Mouse (Mus musculus) thymus, adult 2 months (tissue): ENCODE data around the gene Calr. TPM values are rescaled to one million over a fixed set of nuclear protein-coding genes. Genes with fewer than 3 reads are reported as not detected.

Experiments
- DNase-seq: peaks from one replicate; pipeline ENCODE4 v3.0.0; 2021
- H3K27ac ChIP-seq: fragments of 200-500 bp; 2 replicates; pipeline ENCODE4 v1.5.1; 2012; ENCODE audit warnings: low read length, control low read depth; ENCODE audit not compliant: control insufficient read depth, insufficient read depth
- H3K27me3 ChIP-seq: fragments of 200-500 bp; 2 replicates; pipeline ENCODE4 v1.6.1; 2012; ENCODE audit warnings: mild to moderate bottlenecking, low read length, moderate library complexity, mixed read lengths; ENCODE audit not compliant: control insufficient read depth, insufficient read depth
- H3K36me3 ChIP-seq: fragments of 200-500 bp; 2 replicates; pipeline ENCODE4 v1.6.1; 2012; ENCODE audit warnings: mild to moderate bottlenecking, low read length, moderate library complexity; ENCODE audit not compliant: control insufficient read depth, insufficient read depth
- H3K4me1 ChIP-seq: fragments of 200-500 bp; replicated peaks from 2 replicates; pipeline ENCODE4 v1.6.1; 2012; ENCODE audit warnings: low read length; ENCODE audit not compliant: control insufficient read depth, insufficient read depth
- H3K4me3 ChIP-seq: fragments of 200-500 bp; 2 replicates; pipeline ENCODE4 v1.5.1; 2012; ENCODE audit warnings: mild to moderate bottlenecking, low read length, control low read depth, moderate library complexity; ENCODE audit not compliant: control insufficient read depth, insufficient read depth
- CTCF ChIP-seq: fragments of 200-500 bp; IDR thresholded peaks from 2 replicates; pipeline ENCODE4 v1.5.1; 2012; ENCODE audit warnings: mild to moderate bottlenecking, control low read depth, low read length, moderate library complexity, borderline replicate concordance; ENCODE audit not compliant: control insufficient read depth, poor library complexity, insufficient read depth; ENCODE audit errors: extremely low read depth
- POLR2A ChIP-seq: fragments of 200-500 bp; IDR thresholded peaks from 2 replicates; pipeline ENCODE4 v1.6.1; 2012; ENCODE audit warnings: mild to moderate bottlenecking, low read length, control low read depth, moderate library complexity; ENCODE audit not compliant: control insufficient read depth, poor library complexity, insufficient read depth; ENCODE audit errors: extremely low read depth
- WGBS: fragments of 180-500 bp; shearing (Covaris S2); methylation state at CpG from one replicate; pipeline ENCODE4 v1.1.7; 2018; 5-methylcytosine and 5-hydroxymethylcytosine counted together
- polyA plus RNA-seq: library from polyadenylated mRNA; depleted of rRNA; stranded (reverse); fragments of >200 nt; gene quantifications from 2 replicates; pipeline ENCODE4 v1.2.3, GENCODE M21; 2012

The Calr gene
- polyA plus RNA-seq, 1 experiment: 186 TPM

DNA sequence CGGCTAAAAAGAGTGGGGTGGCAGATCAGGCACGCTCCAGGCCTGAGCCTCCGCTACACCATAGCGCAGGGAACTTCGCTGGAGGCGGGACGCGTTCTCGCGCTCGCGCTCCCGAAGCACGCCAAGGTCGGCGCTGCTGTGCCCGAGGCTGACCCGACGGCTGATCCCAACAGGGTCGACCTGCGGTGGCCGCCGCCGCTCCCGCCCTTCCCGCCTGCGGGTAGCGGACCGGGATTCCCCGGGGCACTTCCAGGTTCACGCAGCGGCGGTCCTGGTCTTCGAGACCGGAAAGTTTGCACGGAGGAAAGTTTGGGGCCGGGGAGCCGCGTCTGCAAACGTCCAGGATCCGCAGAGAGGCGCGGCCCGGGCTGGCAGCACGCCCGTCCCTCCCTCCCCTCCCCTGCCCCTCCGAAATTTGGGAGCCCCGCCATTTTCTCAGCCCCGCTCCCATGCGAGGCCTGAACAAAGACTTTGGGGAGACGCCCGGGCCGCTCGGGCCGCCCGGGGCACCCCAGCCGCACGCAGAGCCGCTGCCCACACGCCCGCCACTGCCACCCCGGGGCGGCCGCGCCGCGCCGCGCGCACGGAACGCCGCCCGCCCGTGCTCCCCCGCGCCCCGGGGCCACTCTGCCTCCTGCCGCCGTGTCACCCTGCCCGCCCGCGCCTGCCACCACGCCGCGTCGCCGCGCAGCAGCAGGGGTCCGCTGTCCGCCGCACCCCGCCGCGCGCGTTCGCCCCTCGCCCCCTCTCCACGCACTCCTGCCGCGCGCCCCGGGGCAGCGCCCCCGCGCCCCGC, 47.4 kb downstream of the Calr start:
- H3K27me3 ChIP-seq: no peaks in the 10 kb centered on the region; the same call in 1 of the 2 replicates
- H3K4me1 ChIP-seq: peaks cover 8% of the 10 kb centered on the region; the same call in 1 of the 2 replicates
- TF ChIP-seq CTCF: no peak
- no peak for TF ChIP-seq POLR2A
- no peaks in the 10 kb centered on the region for H3K36me3 ChIP-seq
- H3K4me3 ChIP-seq: peak overlapping the region; percentile 24
- WGBS: 5% methylated on average over 108 of the region's 108 CpGs
- DNase-seq: peak; percentile 22
- H3K27ac ChIP-seq: no peak overlapping the region

DNA sequence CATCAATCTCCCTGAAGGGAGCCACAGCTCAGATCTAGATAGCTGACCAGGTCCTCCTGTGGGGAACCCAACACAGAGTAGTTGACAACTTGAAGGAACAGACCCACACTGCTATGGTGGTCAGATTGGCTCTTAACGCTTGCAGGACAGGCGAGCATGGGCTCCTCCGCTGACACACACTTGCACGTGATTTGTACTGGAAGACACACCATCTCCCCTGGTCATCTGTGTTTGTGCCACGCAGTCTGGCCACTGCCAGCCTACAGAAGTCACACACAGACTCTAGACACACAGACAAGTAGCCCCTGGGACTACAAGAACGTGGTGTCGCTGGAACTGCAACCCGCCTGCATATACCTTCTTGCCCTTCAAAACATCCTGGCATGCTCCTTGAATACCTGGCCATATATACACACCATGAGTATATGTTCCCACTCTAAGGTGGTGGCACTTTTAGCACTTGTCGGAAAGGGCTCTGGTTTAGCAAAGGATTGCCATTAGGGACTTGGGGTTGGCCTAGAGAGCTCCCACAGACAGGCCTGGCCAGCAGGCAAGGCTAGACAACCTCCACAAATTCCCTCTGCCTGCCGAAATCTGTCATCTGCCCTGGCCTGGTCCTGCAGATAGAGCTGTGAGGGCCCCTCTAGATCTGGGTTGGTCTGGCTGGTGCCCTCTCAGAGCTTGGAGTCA, 48.1 kb downstream of the Calr start:
- Histone ChIP-seq H3K27me3 (no peaks in the 10 kb centered on the region; the same call in 1 of the 2 replicates), H3K4me3 (peak overlapping the region; percentile 12), H3K4me1 (peaks cover 8% of the 10 kb centered on the region; the same call in 1 of the 2 replicates), H3K36me3 (no peaks in the 10 kb centered on the region), H3K27ac (no peak overlapping the region)
- no peak for DNase-seq
- WGBS: 95% methylated on average over 10 of the region's 10 CpGs
- no peak for TF ChIP-seq POLR2A
- TF ChIP-seq CTCF: no peak

DNA sequence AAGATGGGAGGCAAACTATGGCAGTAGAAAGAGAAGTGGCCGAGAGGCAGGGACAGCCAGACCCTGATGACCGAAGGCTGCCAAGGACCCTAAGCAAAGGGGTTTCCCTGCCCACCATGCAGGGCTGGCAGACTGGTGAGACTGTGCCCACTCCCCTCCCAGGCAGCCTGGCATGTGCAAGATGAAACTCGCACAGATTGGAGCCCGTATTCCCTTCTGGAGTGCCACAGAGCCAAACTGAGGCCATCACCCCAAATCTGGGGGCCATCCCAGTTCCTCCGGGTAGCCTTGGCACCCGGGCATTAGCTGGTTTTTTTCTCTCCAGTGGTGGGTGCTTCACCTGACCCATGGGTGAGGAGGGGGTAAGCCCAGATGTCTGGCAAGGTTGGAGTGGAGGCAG, 48.8 kb downstream of the Calr start:
- 96% methylated on average over 6 of the region's 6 CpGs for WGBS
- TF ChIP-seq POLR2A (no peak), CTCF (no peak)
- DNase-seq: no peak
- H3K4me3 ChIP-seq: no peak overlapping the region
- no peak overlapping the region for H3K27ac ChIP-seq
- H3K4me1 ChIP-seq: peaks cover 8% of the 10 kb centered on the region; the same call in 1 of the 2 replicates
- H3K36me3 ChIP-seq: no peaks in the 10 kb centered on the region
- H3K27me3 ChIP-seq: no peaks in the 10 kb centered on the region; the same call in 1 of the 2 replicates

DNA sequence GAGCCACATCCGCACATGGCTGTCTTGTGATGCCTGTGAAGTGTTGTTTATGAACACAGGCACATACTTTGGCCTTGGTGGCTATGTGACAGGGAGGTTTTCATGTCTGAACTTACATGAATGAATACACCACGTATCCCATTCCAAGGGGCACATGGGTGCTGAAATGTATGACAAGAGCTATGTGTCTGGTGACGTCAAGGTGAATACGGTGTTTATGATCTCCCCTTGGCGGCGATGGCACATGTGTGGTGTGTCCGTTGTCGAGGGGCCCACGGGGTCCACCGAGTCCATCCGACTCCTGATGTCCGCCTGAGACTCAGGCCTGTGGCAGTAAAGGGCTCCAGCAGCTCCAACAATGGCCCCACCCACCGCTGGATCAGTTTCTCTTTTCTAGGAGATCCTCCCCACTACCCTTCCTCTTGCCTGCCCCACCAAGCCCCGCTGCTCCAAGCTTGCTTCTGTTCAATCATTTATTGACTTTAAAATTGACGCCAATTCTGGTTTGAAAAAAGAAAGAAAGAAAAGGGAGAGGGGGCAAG, 49.4 kb downstream of the Calr start:
- TF ChIP-seq CTCF (no peak), POLR2A (no peak)
- DNase-seq: no peak
- H3K27ac ChIP-seq: no peak overlapping the region
- H3K4me1 ChIP-seq: peaks cover 8% of the 10 kb centered on the region; the same call in 1 of the 2 replicates
- no peaks in the 10 kb centered on the region for H3K36me3 ChIP-seq
- 96% methylated on average over 15 of the region's 15 CpGs for WGBS
- H3K27me3 ChIP-seq: no peaks in the 10 kb centered on the region; the same call in 1 of the 2 replicates
- no peak overlapping the region for H3K4me3 ChIP-seq

DNA sequence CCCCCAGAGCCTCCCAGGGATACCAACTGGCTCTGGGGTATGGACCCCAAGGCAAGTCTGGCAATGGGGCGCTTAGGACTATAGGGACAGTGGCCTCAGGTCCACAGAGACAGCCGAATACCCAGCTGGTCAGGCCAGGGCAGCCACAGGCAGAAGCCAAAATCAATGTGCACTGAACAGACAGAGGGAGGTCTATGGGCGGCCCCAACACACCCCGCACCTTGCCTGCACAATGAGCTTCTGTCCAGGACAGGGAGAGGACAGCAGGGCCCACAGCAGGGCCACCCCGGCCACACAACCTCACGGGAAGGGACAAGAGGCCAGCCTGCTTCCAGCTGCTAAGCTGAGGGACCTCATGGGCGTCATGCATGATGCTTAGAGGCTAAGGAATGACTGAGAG, 52.2 kb downstream of the Calr start:
- no peak overlapping the region for H3K27ac ChIP-seq
- no peaks in the 10 kb centered on the region for H3K36me3 ChIP-seq
- no peak for TF ChIP-seq POLR2A
- no peak for TF ChIP-seq CTCF
- H3K27me3 ChIP-seq: no peaks in the 10 kb centered on the region; the same call in 1 of the 2 replicates
- H3K4me3 ChIP-seq: no peak overlapping the region
- WGBS: 94% methylated on average over 7 of the region's 7 CpGs
- no peak for DNase-seq
- peaks cover 5% of the 10 kb centered on the region; the same call in 1 of the 2 replicates for H3K4me1 ChIP-seq

DNA sequence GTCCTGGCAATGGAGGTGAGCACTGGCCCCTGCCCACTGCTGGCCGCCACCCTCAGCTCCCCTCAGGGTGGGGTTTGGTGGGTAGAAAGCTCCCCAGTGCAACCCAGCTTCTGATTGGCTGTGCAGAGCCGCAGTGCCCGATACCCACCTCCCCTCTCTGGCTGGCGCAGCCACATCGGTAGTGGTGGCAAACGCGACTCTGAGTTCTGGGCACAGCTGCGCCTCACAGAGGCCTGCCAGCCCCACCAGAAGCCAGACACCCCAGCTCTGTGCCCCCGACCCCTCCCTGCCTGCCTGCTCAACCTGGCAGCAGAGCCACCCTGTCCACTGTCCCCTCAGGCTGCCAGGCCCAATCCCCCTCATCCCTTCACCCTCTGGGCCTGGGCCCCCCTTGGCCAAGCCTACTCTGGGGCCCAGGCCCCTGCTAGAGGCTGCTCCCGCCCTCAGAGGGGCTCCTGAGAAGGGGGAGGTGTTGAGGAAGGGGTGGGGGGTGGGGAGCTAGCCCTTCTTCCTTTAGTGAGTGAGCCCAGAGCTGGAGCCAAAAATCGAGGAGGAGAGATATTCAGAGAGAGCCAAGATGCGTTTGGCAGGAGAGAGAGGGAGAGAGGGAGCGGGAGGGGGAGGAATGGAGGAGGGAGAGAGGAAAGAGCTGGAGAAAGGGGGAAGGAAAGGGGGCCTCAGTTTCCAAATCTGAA, 52.8 kb downstream of the Calr start:
- Histone ChIP-seq H3K4me3 (no peak overlapping the region), H3K4me1 (peaks cover 1% of the 10 kb centered on the region; the same call in 1 of the 2 replicates), H3K27ac (no peak overlapping the region), H3K27me3 (no peaks in the 10 kb centered on the region; the same call in 1 of the 2 replicates), H3K36me3 (no peaks in the 10 kb centered on the region)
- DNase-seq: no peak
- no peak for TF ChIP-seq POLR2A
- WGBS: 63% methylated on average over 13 of the region's 13 CpGs
